ENCODE assay signal across 9 mouse cellular contexts in genomic region chrX:99448852-99449554, GRCm38 (mm10). TPM values are rescaled to one million over a fixed set of nuclear protein-coding genes. Genes with fewer than 3 reads are reported as not detected.
DNase-seq lines count a peak whose midpoint lies in the region; ATAC-seq and TF ChIP-seq lines count a peak whose summit lies in the region.
"Had no signal": no experiment of that assay in that cellular context is flagged by ENCODE, and none has a peak within 500 bp of the region (broad histone marks: within the 10 kb centered on the region; RNA-seq: fewer than 3 reads in every experiment).

No protein-coding gene starts in this region.

- ATAC-seq in intestine, embryonic 16.5 days = peak; percentile 63
- ATAC-seq in neural tube, embryonic 12.5 days (ENCODE audit: low FRiP score, low read depth) = peak; percentile 74
- no peak for ATAC-seq in activated CD4-positive, CD25-positive, alpha-beta regulatory T cell, adult 4 months

- DNase-seq in kidney, adult 2 months = peak; percentile 2
- no peak for DNase-seq in kidney, adult 11 months
- peak; percentile 87 for DNase-seq in embryonic facial prominence, embryonic 10.5 days (ENCODE audit: low spot score)
- no peak for DNase-seq in cerebellum, adult 18-20 months
- no peak for DNase-seq in left cerebral cortex, adult 18-20 months (ENCODE audit: low spot score in 2 of 2)

- TF ChIP-seq POLR2A in kidney, adult 2 months (IDR thresholded peaks at IDR 0.05; ENCODE audit: low read depth, low read length) = no peak

- H3K4me1 ChIP-seq in kidney, adult 2 months (ENCODE audit: control insufficient read depth, insufficient read depth, low read length) = no peaks in the 10 kb centered on the region
- H3K4me1 ChIP-seq in embryonic facial prominence, embryonic 10.5 days = peaks cover 49% of the 10 kb centered on the region
- no peaks in the 10 kb centered on the region for H3K4me1 ChIP-seq in intestine, embryonic 16.5 days (ENCODE audit: control insufficient read depth, insufficient read depth, low read length)
- no peaks in the 10 kb centered on the region; the same call in 1 of the 2 replicates for H3K4me1 ChIP-seq in neural tube, embryonic 12.5 days

- no peaks in the 10 kb centered on the region for H3K9me3 ChIP-seq in embryonic facial prominence, embryonic 10.5 days
- H3K9me3 ChIP-seq in intestine, embryonic 16.5 days (ENCODE audit: control insufficient read depth, low read length) = no peaks in the 10 kb centered on the region
- H3K9me3 ChIP-seq in neural tube, embryonic 12.5 days = no peaks in the 10 kb centered on the region

- H3K9ac ChIP-seq in intestine, embryonic 16.5 days (ENCODE audit: low read depth, low read length) = 0 out of 2 replicates have a peak overlapping the region, but pooled peaks have one; percentile 5
- H3K9ac ChIP-seq in neural tube, embryonic 12.5 days = no peak overlapping the region

- no peak overlapping the region for H3K4me3 ChIP-seq in kidney, adult 2 months (ENCODE audit: insufficient read depth, low read depth, low read length)
- peak overlapping the region; percentile 39 for H3K4me3 ChIP-seq in embryonic facial prominence, embryonic 10.5 days
- H3K4me3 ChIP-seq in intestine, embryonic 16.5 days (ENCODE audit: low read length) = no peak overlapping the region
- no peak overlapping the region for H3K4me3 ChIP-seq in neural tube, embryonic 12.5 days
- H3K4me3 ChIP-seq: erythroblast, embryonic 14.5 days had no signal

- 0 out of 2 replicates have a peak overlapping the region, but pooled peaks have one; percentile 12 for H3K4me2 ChIP-seq in intestine, embryonic 16.5 days (ENCODE audit: low read depth, low read length)
- H3K4me2 ChIP-seq in neural tube, embryonic 12.5 days (replicated peaks) = peak overlapping the region; percentile 45

- TF ChIP-seq CTCF in kidney, adult 2 months (conservative IDR thresholded peaks at IDR 0.05; ENCODE audit: insufficient read depth, insufficient read length, low read depth, low read length) = no peak

- no peak overlapping the region for H3K27ac ChIP-seq in kidney, adult 2 months (ENCODE audit: insufficient read depth, low read depth, low read length)
- H3K27ac ChIP-seq in embryonic facial prominence, embryonic 10.5 days (replicated peaks) = peak overlapping the region; percentile 85
- no peak overlapping the region for H3K27ac ChIP-seq in intestine, embryonic 16.5 days (ENCODE audit: low read length)
- 0 out of 2 replicates have a peak overlapping the region, but pooled peaks have one; percentile 10 for H3K27ac ChIP-seq in neural tube, embryonic 12.5 days

- H3K36me3 ChIP-seq in kidney, adult 2 months (ENCODE audit: control insufficient read depth, insufficient read depth, low read length) = no peaks in the 10 kb centered on the region
- H3K36me3 ChIP-seq in embryonic facial prominence, embryonic 10.5 days (replicated peaks) = no peaks in the 10 kb centered on the region
- H3K36me3 ChIP-seq in intestine, embryonic 16.5 days (ENCODE audit: control insufficient read depth, insufficient read depth, low read length) = no peaks in the 10 kb centered on the region
- no peaks in the 10 kb centered on the region for H3K36me3 ChIP-seq in neural tube, embryonic 12.5 days

- 35% methylated on average over 15 of the region's 16 CpGs for WGBS in kidney, adult 2 months
- 18% methylated on average over 16 of the region's 16 CpGs for WGBS in embryonic facial prominence, embryonic 10.5 days
- WGBS in intestine, embryonic 16.5 days = 30% methylated on average over 15 of the region's 16 CpGs
- 23% methylated on average over 15 of the region's 16 CpGs for WGBS in neural tube, embryonic 12.5 days

- H3K27me3 ChIP-seq in kidney, adult 2 months (replicated peaks; ENCODE audit: control insufficient read depth, insufficient read depth, low read length) = no peaks in the 10 kb centered on the region
- peaks cover 99% of the 10 kb centered on the region for H3K27me3 ChIP-seq in embryonic facial prominence, embryonic 10.5 days (replicated peaks; ENCODE audit: low read depth, poor library complexity, severe bottlenecking)
- peaks cover 16% of the 10 kb centered on the region for H3K27me3 ChIP-seq in intestine, embryonic 16.5 days (replicated peaks; ENCODE audit: control insufficient read depth, insufficient read depth, low read length)
- H3K27me3 ChIP-seq in neural tube, embryonic 12.5 days (replicated peaks) = peaks cover 15% of the 10 kb centered on the region

RNA-seq across cellular contexts. Expression of gene Pja1, which starts 22.1 kb away (rescaled TPM):
- 52.0 and 56.2 TPM in 2 replicates for polyA plus RNA-seq in kidney, adult 2 months (2012; rRNA removed)
- 181 and 185 TPM in 2 replicates for polyA plus RNA-seq in embryonic facial prominence, embryonic 10.5 days (2016; fragmentation: Nextera tagmentation; extraction: Ambion mirVana)
- polyA plus RNA-seq in intestine, embryonic 16.5 days (2015; fragmentation: Nextera tagmentation; extraction: Ambion mirVana) = 146 and 162 TPM in 2 replicates
- polyA plus RNA-seq in neural tube, embryonic 12.5 days (2016; fragmentation: Nextera tagmentation; extraction: Ambion mirVana) = 266 and 268 TPM in 2 replicates
- 100 to 1,000 TPM; 198 to 222 TPM for total RNA-seq in left cerebral cortex, adult 18-20 months (2021)
- polyA plus RNA-seq in activated CD4-positive, CD25-positive, alpha-beta regulatory T cell, adult 4 months (2017; shearing (Covaris generic)) = 10 to 100 TPM; 44.0 to 44.2 TPM

Comparison
In these comparisons a context has a peak if more than half of its experiments do, and no peak if none do; other contexts are left out.
1. DNase-seq: peak in kidney, adult 2 months (single experiment) and embryonic facial prominence, embryonic 10.5 days (single experiment); none in kidney, adult 11 months (single experiment), cerebellum, adult 18-20 months (0 of 2) and left cerebral cortex, adult 18-20 months (0 of 2).
2. H3K27ac ChIP-seq: peak in embryonic facial prominence, embryonic 10.5 days (single experiment) and neural tube, embryonic 12.5 days (single experiment); none in kidney, adult 2 months (single experiment) and intestine, embryonic 16.5 days (single experiment).